Mouse (Mus musculus) liver, embryonic 14.5 days (tissue): ENCODE measurements around the gene Traf2. TPM values are rescaled to one million over a fixed set of nuclear protein-coding genes. Genes with fewer than 3 reads are reported as not detected.

Experiments
- ATAC-seq: fragments of 200-750 bp; cut with Nextera tagmentation; 2 replicates; pipeline ENCODE4 v1.8.0; 2017; ENCODE audit warnings: moderate number of reproducible peaks, mild to moderate bottlenecking, moderate library complexity; ENCODE audit not compliant: insufficient read depth
- DNase-seq, 3 experiments: peaks; one replicate each; pipeline ENCODE4 v3.0.0-alpha.2; 2012 to 2013; ENCODE audit warnings: low read depth in 3 of 3, low spot score in 3 of 3
- H3K27ac ChIP-seq: fragments of 300-500 bp; sonication (generic); 2 replicates; pipeline ENCODE4 v1.5.1; 2014; ENCODE audit warnings: moderate library complexity, mild to moderate bottlenecking, control low read depth, inconsistent platforms
- H3K27me3 ChIP-seq: fragments of 300-500 bp; sonication (generic); 2 replicates; pipeline ENCODE4 v1.6.1; 2014; ENCODE audit warnings: mild to moderate bottlenecking, low read length, moderate library complexity; ENCODE audit not compliant: control insufficient read depth, insufficient read depth
- H3K36me3 ChIP-seq: fragments of 300-500 bp; sonication (generic); replicated peaks from 2 replicates; pipeline ENCODE4 v1.6.1; 2014; ENCODE audit warnings: low read depth; ENCODE audit not compliant: control insufficient read depth, insufficient read depth
- H3K4me1 ChIP-seq, 2 experiments: fragments of 200-500 bp in 1 of 2; fragments of 300-500 bp in 1 of 2; sonication (generic) in 1 of 2; replicated peaks; 2 replicates each; pipeline ENCODE4 v1.6.1; 2012 to 2014; ENCODE audit warnings: antibody characterized with exemption in 1 of 2, inconsistent platforms in 1 of 2, low read length in 1 of 2; ENCODE audit not compliant: control insufficient read depth in 2 of 2, insufficient read depth in 2 of 2
- H3K4me2 ChIP-seq: fragments of 300-500 bp; sonication (generic); 2 replicates; pipeline ENCODE4 v1.6.1; 2014; ENCODE audit warnings: low read depth, mild to moderate bottlenecking, control low read depth, moderate library complexity
- H3K4me3 ChIP-seq, 2 experiments: fragments of 200-500 bp in 1 of 2; fragments of 300-500 bp in 1 of 2; sonication (generic) in 1 of 2; 2 replicates each; pipeline ENCODE4 v1.5.1; 2012 to 2014; ENCODE audit warnings: low read depth in 2 of 2, low read length in 2 of 2, mild to moderate bottlenecking in 2 of 2, control low read depth in 1 of 2, inconsistent platforms in 1 of 2, moderate library complexity in 1 of 2; ENCODE audit not compliant: insufficient read depth in 1 of 2
- H3K9ac ChIP-seq: fragments of 300-500 bp; sonication (generic); replicated peaks from 2 replicates; pipeline ENCODE4 v1.6.1; 2014; ENCODE audit warnings: mild to moderate bottlenecking, control low read depth, moderate library complexity
- H3K9me3 ChIP-seq: fragments of 300-500 bp; sonication (generic); 2 replicates; pipeline ENCODE4 v1.6.1; 2016; ENCODE audit warnings: low read length, mixed read lengths; ENCODE audit not compliant: control insufficient read depth
- CTCF ChIP-seq: IDR thresholded peaks from 2 replicates; pipeline ENCODE4 v1.5.1; 2016; ENCODE audit warnings: antibody characterized with exemption, low read depth, control low read depth
- EP300 ChIP-seq: IDR thresholded peaks from 2 replicates; pipeline ENCODE4 v1.6.1; 2016; ENCODE audit warnings: antibody characterized with exemption, low read depth
- WGBS: fragments of 180-500 bp; shearing (Covaris S2); extraction: QIAGEN DNeasy Blood & Tissue Kit; methylation state at CpG from one replicate; pipeline ENCODE4 v1.1.7; 2014; ENCODE audit not compliant: insufficient replicate concordance; 5-methylcytosine and 5-hydroxymethylcytosine counted together
- polyA plus RNA-seq, 2 experiments: library from polyadenylated mRNA; depleted of rRNA in 1 of 2; stranded (reverse) in 1 of 2; unstranded in 1 of 2; fragments of >200 nt; fragmentation: Nextera tagmentation in 1 of 2; extraction: Ambion mirVana in 1 of 2; gene quantifications; 2 replicates each; pipeline versions ENCODE4 v1.2.1 to v1.2.3; 2012 to 2014

Traf2 gene
- polyA plus RNA-seq, 2 experiments = 5.9 to 12.3 TPM

GRCm38 (mm10) chr2:25578796-25579736, 32.3 kb upstream of the Traf2 start:
- 7% methylated on average over 77 of the region's 77 CpGs for WGBS
- no peak for TF ChIP-seq CTCF
- TF ChIP-seq EP300 = no peak
- Histone ChIP-seq H3K36me3 (peaks cover 4% of the 10 kb centered on the region), H3K9ac (no peak overlapping the region), H3K27me3 (peaks cover 58% of the 10 kb centered on the region), H3K4me1 (peaks cover 2 to 9% of the 10 kb centered on the region in 2 experiments; a peak in 3 of 4 replicates), H3K4me2 (no peak overlapping the region), H3K27ac (no peak overlapping the region), H3K4me3 (no peak overlapping the region), H3K9me3 (no peaks in the 10 kb centered on the region)
- ATAC-seq = no peak
- no peak for DNase-seq

- Histone ChIP-seq H3K4me1 (peaks cover 8 to 15% of the 10 kb centered on the region in 2 experiments), H3K4me3 (no peak overlapping the region)
These were observed 31.4 kb upstream of the Traf2 start for GRCm38 (mm10) chr2:25577951-25578795.

GRCm38 (mm10) chr2:25576965-25577891, 30.5 kb upstream of the Traf2 start:
- DNase-seq (no peak), ATAC-seq (no peak)
- TF ChIP-seq CTCF (no peak), EP300 (no peak)
- H3K9ac ChIP-seq = no peak overlapping the region
- 19% methylated on average over 92 of the region's 92 CpGs for WGBS
- no peak overlapping the region for H3K27ac ChIP-seq
- no peaks in the 10 kb centered on the region for H3K36me3 ChIP-seq
- H3K4me1 ChIP-seq = peaks cover 10 to 15% of the 10 kb centered on the region in 2 experiments
- no peak overlapping the region for H3K4me2 ChIP-seq
- H3K27me3 ChIP-seq = peaks cover 58% of the 10 kb centered on the region
- H3K4me3 ChIP-seq = no peak overlapping the region
- no peaks in the 10 kb centered on the region for H3K9me3 ChIP-seq

More at GRCm38 (mm10) chr2:25577951-25578795, 31.4 kb upstream of the Traf2 start:
- ATAC-seq = no peak
- H3K27ac ChIP-seq = no peak overlapping the region
- H3K9me3 ChIP-seq = no peaks in the 10 kb centered on the region
- H3K27me3 ChIP-seq = peaks cover 58% of the 10 kb centered on the region
- WGBS = 4% methylated on average over 75 of the region's 75 CpGs
- no peak for DNase-seq
- H3K36me3 ChIP-seq = no peaks in the 10 kb centered on the region
- TF ChIP-seq EP300 (no peak), CTCF (peak; percentile 33; the same call in 1 of the 2 replicates)
- H3K4me2 ChIP-seq = no peak overlapping the region
- H3K9ac ChIP-seq = no peak overlapping the region

GRCm38 (mm10) chr2:25576028-25576850, 29.5 kb upstream of the Traf2 start:
- peaks cover 58% of the 10 kb centered on the region for H3K27me3 ChIP-seq
- ATAC-seq (no peak), DNase-seq (no peak)
- peak overlapping the region; percentile 86 for H3K4me2 ChIP-seq
- no peaks in the 10 kb centered on the region for H3K9me3 ChIP-seq
- H3K4me1 ChIP-seq = peaks cover 10 to 13% of the 10 kb centered on the region in 2 experiments
- no peak overlapping the region for H3K4me3 ChIP-seq
- H3K36me3 ChIP-seq = no peaks in the 10 kb centered on the region
- TF ChIP-seq CTCF = no peak
- TF ChIP-seq EP300 = no peak
- no peak overlapping the region for H3K9ac ChIP-seq
- H3K27ac ChIP-seq = no peak overlapping the region
- WGBS = 71% methylated on average over 16 of the region's 16 CpGs
